Mouse (Mus musculus) heart, adult 2 months (tissue): ENCODE measurements at regions not wholly inside any gene's neighbourhood (a gene's known extent, or its start where the extent isn't known, plus 50 kb on each side); places are given as distances from the start of the nearest gene placed in this dataset.

ENCODE experiments used
- DNase-seq, 2 experiments: peaks; one replicate each; pipeline ENCODE4 v3.0.0; 2021
- H3K27ac ChIP-seq: fragments of 200-600 bp; 2 replicates; pipeline ENCODE4 v1.8.1; 2022
- H3K27me3 ChIP-seq: fragments of 200-500 bp; 2 replicates; pipeline ENCODE4 v1.6.1; 2012; ENCODE audit warnings: mild to moderate bottlenecking, low read length, inconsistent platforms, mixed read lengths; ENCODE audit not compliant: control insufficient read depth, insufficient read depth
- H3K36me3 ChIP-seq: fragments of 200-500 bp; 2 replicates; pipeline ENCODE4 v1.6.1; 2012; ENCODE audit warnings: low read length, inconsistent platforms; ENCODE audit not compliant: control insufficient read depth, insufficient read depth
- H3K4me1 ChIP-seq: fragments of 200-500 bp; 2 replicates; pipeline ENCODE4 v1.6.1; 2011; ENCODE audit warnings: low read length; ENCODE audit not compliant: control insufficient read depth, insufficient read depth
- H3K4me3 ChIP-seq: fragments of 200-600 bp; 2 replicates; pipeline ENCODE4 v1.8.1; 2022
- H3K79me2 ChIP-seq: fragments of 200-500 bp; replicated peaks from 2 replicates; pipeline ENCODE4 v1.6.1; 2012; ENCODE audit warnings: mild to moderate bottlenecking, inconsistent platforms, low read length, moderate library complexity, mixed read lengths; ENCODE audit not compliant: control insufficient read depth, insufficient read depth
- H3K9ac ChIP-seq: fragments of 200-500 bp; 2 replicates; pipeline ENCODE4 v1.6.1; 2012; ENCODE audit warnings: low read depth, mild to moderate bottlenecking, control low read depth, inconsistent platforms, low read length, mixed read lengths
- CTCF ChIP-seq: fragments of 200-600 bp; IDR thresholded peaks from 2 replicates; pipeline ENCODE4 v1.8.1; 2022; ENCODE audit warnings: antibody characterized with exemption, mild to moderate bottlenecking, moderate library complexity
- EP300 ChIP-seq: fragments of 200-500 bp; IDR thresholded peaks from 2 replicates; pipeline ENCODE4 v1.6.1; 2011; ENCODE audit warnings: low read depth, low read length, control low read depth; ENCODE audit not compliant: insufficient read depth
- POLR2A ChIP-seq: fragments of 200-500 bp; IDR thresholded peaks from 2 replicates; pipeline ENCODE4 v1.6.1; 2011; ENCODE audit warnings: mild to moderate bottlenecking, low read depth, low read length, control low read depth; ENCODE audit not compliant: insufficient read depth
- WGBS: fragments of 180-500 bp; shearing (Covaris S2); methylation state at CpG from one replicate; pipeline ENCODE4 v1.1.7; 2018; 5-methylcytosine and 5-hydroxymethylcytosine counted together
- intact Hi-C: fragments of 180-260 bp; cut with DNase I; formaldehyde crosslinking; loops from one replicate; pipeline ENCODE4 v1.15.1; 2025

DNA sequence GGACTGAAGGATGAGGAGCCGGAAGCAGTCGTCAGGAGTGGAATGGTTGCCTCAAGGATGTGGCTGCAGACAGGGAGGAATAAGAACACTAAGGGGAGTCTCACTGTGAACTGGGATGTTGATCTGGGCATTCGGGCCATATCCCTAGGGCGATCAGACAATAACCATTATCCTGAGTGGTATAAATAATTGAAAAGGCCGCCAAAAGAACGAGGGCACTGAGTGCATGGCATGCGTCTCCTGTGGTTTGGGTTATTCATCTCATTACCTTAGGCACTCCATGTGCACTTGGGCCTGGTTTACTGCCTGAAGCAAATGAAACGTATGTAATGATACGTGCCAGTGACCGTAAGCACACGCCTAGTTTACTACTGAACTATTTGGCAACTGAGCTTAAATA is 99.6 kb upstream of the Mylip start:
- no peak overlapping the region for H3K9ac ChIP-seq
- H3K27ac ChIP-seq, result no peak overlapping the region
- TF ChIP-seq EP300 (no peak), POLR2A (no peak), CTCF (no peak)
- H3K36me3 ChIP-seq, result no peaks in the 10 kb centered on the region
- no peak overlapping the region for H3K4me3 ChIP-seq
- intact Hi-C loops, result no loop called here
- no peaks in the 10 kb centered on the region for H3K79me2 ChIP-seq
- WGBS, result 94% methylated on average over 11 of the region's 11 CpGs
- H3K4me1 ChIP-seq, result no peaks in the 10 kb centered on the region
- no peak for DNase-seq
- H3K27me3 ChIP-seq, result no peaks in the 10 kb centered on the region

DNA sequence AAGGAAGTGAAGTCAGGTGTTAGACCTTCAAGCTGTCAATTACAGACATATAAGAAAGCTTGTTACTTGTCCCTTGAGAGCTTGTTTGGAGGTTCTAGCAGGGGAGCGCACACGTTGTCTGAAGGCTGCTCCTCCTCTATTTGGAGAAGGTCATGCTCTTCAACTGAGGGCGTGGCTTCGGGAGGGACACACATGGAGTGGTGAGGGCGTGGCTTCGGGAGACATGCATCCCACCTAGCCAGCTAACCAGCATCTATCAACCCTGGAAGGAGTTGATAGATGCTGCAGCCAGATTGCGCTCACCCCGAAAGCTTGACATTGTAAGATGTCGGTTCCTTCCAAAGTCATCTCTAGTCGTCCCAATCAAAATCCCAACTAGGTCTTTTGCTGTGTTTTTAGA is 94.9 kb upstream of the Mylip start:
- WGBS, result 83% methylated on average over 10 of the region's 10 CpGs
- Histone ChIP-seq H3K36me3 (no peaks in the 10 kb centered on the region), H3K27me3 (no peaks in the 10 kb centered on the region), H3K79me2 (no peaks in the 10 kb centered on the region), H3K27ac (no peak overlapping the region), H3K9ac (no peak overlapping the region), H3K4me3 (no peak overlapping the region), H3K4me1 (no peaks in the 10 kb centered on the region)
- DNase-seq, result no peak
- intact Hi-C loops, result no loop called here
- TF ChIP-seq CTCF, result no peak
- TF ChIP-seq POLR2A, result no peak
- TF ChIP-seq EP300, result no peak

DNA sequence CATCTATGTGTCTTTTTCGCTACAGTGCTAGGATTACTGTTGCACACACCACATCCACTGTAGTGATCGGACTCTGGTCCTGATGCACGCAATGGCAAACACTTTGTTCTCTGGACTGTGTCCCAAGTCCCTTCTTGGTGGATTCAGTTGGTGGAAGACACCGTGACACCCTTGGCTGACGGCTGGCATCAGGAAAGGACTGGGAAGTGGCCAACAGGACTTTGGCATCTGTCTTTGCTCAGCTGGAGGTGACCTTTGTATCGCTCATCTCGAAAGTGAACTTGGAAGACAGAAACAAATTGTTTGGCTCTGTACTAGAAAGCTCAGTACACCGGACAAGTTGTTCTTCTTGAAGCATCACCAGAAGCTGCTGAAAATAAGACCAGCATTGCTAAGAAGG is 88.9 kb upstream of the Mylip start:
- WGBS, result 75% methylated on average over 8 of the region's 8 CpGs

DNA sequence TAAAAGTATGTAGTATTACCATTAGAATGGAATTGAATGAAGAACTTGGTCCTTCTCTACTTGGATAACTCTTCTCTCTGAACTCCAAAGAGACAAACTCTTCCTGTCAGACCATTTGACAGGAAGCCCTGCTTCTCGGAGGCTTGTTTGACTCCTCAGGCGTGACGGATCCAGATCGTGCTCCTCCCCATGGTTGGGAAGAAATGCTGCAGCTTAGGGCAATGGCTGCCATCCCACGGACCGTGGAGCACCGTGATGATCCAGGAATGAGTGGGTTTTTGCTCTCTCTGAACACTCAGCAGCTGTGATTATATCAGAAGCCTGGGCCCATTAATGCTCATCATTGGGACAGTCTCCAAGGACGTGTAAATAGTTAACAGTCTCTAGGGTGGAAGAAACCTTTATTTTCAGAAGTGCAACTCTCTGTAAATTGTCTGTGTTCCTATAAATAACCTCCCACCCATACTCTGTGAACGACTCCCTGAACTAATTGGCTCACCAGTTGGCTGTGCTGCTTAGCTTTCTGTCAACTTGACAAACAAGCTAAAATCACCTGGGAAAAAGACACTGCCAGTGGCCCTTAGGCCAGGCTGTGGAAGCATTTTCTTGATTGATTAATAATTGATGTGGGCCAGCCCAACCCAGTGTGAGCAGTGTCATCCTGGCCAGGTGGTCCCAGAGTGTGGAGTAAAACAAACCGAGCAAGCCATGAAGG is 88.2 kb upstream of the Mylip start:
- Histone ChIP-seq H3K9ac (no peak overlapping the region), H3K27ac (no peak overlapping the region), H3K27me3 (no peaks in the 10 kb centered on the region), H3K79me2 (no peaks in the 10 kb centered on the region), H3K4me1 (no peaks in the 10 kb centered on the region), H3K4me3 (no peak overlapping the region), H3K36me3 (no peaks in the 10 kb centered on the region)
- intact Hi-C loops, result no loop called here
- 80% methylated on average over 10 of the region's 10 CpGs for WGBS
- no peak for TF ChIP-seq CTCF
- no peak for TF ChIP-seq EP300
- TF ChIP-seq POLR2A, result no peak
- no peak for DNase-seq

More for the DNA sequence above, 88.9 kb upstream of the Mylip start:
- peak in 1 of 2 experiments; percentile 36 for DNase-seq
- Histone ChIP-seq H3K9ac (no peak overlapping the region), H3K4me3 (no peak overlapping the region), H3K4me1 (no peaks in the 10 kb centered on the region), H3K36me3 (no peaks in the 10 kb centered on the region), H3K27me3 (no peaks in the 10 kb centered on the region), H3K79me2 (no peaks in the 10 kb centered on the region), H3K27ac (no peak overlapping the region)
- intact Hi-C loops, result no loop called here
- TF ChIP-seq EP300, result no peak
- no peak for TF ChIP-seq CTCF
- no peak for TF ChIP-seq POLR2A

DNA sequence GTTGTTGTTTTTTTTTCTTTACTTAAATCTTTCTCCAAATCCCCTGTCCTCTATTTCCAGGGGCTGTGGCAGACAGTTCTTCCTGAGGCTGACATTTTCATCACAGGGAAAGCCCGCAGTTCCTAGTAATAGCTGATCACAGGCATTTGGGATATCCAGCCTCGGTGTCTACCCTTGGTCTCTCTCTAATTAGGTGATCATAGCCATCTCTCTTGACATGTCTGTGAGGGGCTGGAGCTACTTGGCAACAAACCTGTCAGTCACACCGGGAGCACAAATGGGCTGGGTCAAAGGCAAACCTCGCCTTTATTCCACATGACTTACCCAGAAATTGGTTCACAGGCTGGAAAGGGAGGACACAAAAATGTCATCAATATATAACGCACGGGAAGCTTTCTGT is 86.7 kb upstream of the Mylip start:
- Histone ChIP-seq H3K27me3 (no peaks in the 10 kb centered on the region), H3K36me3 (no peaks in the 10 kb centered on the region), H3K9ac (no peak overlapping the region), H3K27ac (no peak overlapping the region), H3K4me3 (no peak overlapping the region), H3K4me1 (no peaks in the 10 kb centered on the region), H3K79me2 (no peaks in the 10 kb centered on the region)
- intact Hi-C loops, result no loop called here
- no peak for DNase-seq
- TF ChIP-seq POLR2A (no peak), EP300 (no peak), CTCF (no peak)
- 91% methylated on average over 6 of the region's 6 CpGs for WGBS

DNA sequence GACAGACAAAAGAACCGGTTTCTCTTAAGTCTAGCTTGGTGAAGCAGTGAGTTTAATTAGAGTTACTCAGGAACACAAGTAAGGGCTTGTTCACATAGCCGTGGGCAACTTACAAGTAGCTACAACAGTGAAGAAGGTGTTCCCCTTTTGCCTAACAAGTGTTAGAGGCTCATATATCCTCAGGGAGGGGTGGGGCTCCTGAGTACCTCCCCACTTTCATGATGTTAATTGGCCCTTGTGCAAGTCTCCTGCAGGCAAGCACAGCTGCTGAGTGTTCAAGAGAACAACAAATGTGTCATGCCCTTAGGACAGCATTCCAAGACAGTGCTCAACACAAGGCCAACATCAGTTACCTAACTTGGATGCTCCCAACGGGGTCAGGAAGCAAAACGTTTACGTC is 83.4 kb upstream of the Mylip start:
- Histone ChIP-seq H3K9ac (no peak overlapping the region), H3K4me3 (no peak overlapping the region), H3K4me1 (no peaks in the 10 kb centered on the region), H3K36me3 (no peaks in the 10 kb centered on the region), H3K27me3 (no peaks in the 10 kb centered on the region), H3K27ac (no peak overlapping the region), H3K79me2 (no peaks in the 10 kb centered on the region)
- TF ChIP-seq CTCF (no peak), EP300 (no peak), POLR2A (no peak)
- 84% methylated on average over 5 of the region's 5 CpGs for WGBS
- intact Hi-C loops, result no loop called here
- DNase-seq, result no peak
